Mouse (Mus musculus) CD4-positive, CD25-positive, alpha-beta regulatory T cell, adult 4 months (primary cell): ENCODE measurements around the gene Mcfd2. TPM values are rescaled to one million over a fixed set of nuclear protein-coding genes. Genes with fewer than 3 reads are reported as not detected.
A peak's percentile ranks its signal among the peaks of the same experiment; 100 is the strongest.

Source experiments
- ATAC-seq: one replicate; pipeline ENCODE4 v1.8.0; 2017
- polyA plus RNA-seq, 2 experiments: library from polyadenylated mRNA; unstranded; fragments of 100-300 nt; shearing (Covaris generic); gene quantifications; one replicate each; pipeline ENCODE4 v1.2.1; 2017

The Mcfd2 gene
- polyA plus RNA-seq, 2 experiments from 2014 or later: 34.0 to 43.8 TPM

DNA sequence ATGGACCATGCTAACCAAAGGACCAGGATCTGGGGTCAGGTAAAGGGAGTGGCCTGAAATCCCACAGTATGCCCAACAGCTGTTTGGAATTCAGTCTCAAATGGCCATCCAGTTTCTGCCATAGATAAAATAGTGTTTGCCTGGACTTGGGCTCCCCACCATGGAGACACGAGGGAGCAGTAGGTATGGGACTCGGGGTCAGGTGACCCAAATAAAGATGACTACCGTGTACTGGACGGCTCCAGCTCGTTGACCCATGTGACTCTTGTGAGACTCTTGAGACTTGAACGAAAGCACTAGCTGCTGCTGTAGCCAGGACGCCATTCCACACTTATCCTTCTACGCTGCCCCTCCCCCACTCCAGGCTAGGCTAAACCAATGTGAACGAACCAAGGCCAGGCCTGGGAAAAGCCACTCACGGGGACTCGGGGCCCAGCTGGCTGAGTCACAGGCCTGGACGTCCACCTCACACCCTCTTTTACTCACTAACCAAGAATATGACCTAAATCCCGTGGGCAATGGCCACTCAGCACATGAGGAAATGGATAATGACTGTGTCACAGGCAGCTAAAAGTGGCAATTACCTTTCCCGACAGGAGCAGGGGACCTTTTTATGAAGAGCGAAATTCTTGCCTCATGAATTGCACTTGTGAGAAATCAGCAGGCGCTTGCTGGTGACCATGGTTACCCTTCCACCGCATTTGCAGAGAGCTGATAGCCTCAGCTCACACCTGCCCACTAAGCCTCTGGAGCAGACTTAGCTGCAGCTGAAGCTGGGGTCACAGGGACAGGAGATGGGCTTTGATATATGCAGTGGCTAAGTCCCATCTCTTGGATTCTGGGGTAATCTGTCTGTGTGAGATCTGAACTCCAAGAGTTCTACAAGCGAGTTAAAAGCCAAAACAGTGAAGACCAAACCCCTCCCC, 28.7 kb downstream of the Mcfd2 start:
- no peak for ATAC-seq

DNA sequence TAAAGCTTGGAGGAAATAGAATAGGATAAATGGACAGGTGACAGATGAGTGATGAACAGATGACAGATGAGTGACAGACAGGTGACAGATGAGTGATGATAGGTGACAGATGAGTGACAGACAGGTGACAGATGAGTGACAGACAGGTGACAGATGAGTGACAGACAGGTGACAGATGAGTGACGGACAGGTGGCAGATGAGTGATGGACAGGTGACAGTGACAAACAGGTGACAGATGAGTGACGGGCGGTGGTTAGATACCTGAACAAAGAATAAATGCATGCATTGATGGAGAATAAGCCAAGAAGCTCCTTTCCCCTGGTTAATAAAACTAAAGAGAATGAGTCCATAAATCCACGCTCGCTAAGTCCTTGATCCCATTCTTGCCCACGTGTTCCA, 30.7 kb downstream of the Mcfd2 start:
- no peak for ATAC-seq

DNA sequence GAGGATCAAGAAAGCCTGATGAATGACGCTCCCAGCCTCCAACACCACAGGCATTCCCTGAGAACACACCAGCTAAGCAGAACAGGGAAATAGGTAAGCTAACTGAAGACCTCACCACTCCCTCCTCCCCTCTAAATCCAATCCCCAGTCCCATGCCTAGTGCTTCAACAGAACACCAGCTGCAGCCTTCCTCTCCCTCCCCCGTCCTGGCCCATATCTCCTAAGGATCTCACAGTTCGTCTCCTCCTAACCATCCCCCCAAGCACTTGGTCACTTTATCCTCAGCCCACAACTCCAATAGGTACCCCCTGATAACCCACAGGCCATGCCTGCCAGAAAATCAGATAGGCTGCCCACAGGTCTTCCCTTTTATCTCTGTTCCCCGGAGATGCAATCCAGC, 37.9 kb downstream of the Mcfd2 start:
- no peak for ATAC-seq

DNA sequence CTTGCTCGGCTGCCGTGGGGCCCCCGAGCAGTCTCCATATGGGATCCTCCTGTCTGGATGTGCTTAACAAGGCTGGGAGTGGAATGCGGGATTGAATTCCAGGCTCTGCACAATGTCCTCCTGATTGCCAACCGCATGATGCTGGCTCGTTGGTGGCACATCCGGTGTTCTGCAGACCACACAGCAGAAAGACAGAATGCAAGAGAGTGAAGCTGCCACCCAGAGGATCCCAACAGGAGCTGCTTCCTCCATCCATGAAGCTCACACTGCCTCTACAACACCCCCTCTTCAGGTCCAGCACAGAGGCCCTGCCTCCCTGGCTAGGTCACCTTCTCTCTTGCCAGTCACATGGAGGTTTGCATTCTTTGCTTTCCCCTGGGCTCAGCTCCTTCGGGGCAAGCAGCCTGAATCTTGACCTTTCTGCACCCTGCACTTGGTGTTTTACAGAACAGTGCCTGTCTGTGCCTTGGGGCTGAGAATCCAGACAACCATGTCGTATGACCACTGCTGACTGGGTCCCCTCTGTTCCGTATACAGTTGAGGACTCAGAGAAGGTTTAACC, 39.6 kb downstream of the Mcfd2 start:
- no peak for ATAC-seq

DNA sequence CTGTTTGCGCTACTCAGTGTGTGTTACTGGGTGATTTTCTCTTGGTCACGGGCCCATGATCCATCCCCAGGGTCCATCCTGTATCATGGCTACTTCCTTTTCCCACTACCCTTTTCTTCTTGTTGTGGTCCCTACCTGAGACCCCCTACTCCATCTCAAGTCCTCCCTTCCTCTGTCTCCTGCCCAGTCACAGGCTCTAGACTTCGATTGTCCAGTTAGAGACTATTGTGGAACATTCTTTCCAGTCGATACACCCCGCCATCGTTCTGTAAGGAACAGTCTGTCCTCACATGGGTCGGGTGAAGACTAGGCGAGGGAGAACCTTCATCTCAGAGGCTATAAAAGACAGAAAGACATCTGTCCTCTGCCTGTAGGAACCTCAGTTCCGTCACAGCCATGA, 40.4 kb downstream of the Mcfd2 start:
- ATAC-seq: no peak

DNA sequence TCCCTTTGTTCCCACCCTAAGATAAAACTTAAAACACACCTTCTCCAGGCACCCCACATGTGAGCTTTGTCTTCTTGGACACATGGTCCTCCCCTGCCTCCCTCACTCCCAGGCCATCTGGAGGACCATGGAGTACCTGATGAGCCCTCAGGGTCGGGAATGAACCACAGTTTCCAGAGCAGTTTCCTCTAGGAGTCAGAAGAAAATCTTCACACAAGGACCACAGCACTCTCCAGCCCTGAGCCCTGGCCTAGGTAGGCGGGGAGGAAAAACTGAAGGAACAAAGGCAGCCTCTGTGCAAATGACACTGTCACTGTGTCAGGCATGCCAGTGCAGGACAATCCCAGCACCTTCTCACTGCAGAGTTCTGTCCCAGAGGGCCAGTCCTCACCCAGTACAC, 41.3 kb downstream of the Mcfd2 start:
- no peak for ATAC-seq

DNA sequence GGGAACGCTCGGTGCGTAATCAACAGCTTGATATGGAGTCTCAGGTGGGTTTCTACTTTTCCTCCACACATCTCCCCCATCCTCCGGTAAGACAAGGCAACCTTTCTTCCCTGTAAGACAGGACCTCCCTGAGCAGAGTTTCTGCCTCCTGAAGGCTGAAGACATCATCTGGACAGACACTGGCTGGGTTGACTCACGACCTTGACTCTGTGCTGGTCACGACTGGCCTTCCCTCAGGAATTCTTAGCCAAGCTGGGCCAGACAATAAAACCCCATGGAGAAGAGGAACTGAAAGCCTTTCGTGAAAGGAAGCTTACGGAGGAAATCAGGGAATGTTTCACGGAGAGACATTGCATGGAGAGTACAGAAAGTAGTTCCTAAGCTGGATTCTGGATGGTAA, 46.3 kb downstream of the Mcfd2 start:
- no peak for ATAC-seq

DNA sequence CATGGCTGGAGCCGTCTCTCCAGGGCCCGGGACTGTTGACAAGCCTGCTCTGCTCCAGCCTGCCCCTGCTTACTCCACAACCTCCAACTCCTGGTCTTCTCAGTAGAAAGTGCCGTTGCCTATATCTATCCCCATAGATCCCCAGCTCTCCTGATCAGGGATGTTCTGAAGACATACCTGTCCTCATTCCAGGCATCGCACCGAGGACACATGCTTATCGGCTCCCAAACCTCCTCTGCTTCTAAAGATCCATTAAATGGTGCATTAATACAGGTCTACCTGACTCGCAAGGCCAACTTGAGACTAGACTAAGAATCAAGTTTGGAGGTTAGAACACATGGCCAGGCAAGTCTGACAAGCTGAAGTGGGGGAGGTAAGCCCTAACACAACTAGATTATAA, 51.2 kb downstream of the Mcfd2 start:
- ATAC-seq: no peak

DNA sequence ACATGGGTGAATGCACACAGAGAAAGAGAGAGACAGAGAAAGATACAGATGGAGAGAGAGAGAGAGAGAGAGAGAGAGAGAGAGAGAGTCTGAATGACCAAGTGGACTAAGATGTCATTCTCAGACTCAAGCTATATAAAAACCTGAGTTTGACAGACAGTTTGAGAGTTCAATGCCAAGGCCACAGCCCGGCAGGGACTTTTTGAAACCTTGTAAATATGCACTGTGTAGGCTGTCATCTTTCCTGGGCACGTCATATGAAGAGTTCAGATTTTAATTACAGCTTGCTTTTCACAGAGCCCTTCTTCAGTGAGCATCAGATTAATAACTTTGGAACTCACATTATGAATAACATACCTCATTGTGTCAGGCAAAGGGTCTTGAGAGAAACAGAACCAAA, 55.2 kb downstream of the Mcfd2 start:
- peak; percentile 80 for ATAC-seq

DNA sequence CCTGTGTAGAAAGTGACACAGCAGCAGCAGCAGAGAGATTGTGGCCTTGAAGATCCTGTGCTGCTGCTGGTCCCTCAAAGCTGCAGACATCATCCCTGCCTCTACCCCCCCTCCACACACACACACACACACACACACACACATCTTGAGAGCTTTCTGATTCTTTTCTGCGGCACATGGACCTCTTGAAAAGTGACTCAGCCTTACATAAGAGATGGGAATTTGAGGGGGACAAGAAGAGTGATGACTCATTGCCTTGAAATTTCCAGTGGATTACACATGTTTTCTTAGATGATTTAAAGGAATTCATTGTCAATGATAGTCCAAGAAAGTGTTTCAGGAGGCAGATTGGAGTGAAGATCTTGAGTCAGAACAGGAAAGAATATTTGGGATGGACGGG, 58.9 kb downstream of the Mcfd2 start:
- no peak for ATAC-seq

Other genes starting within 250 kb of the Mcfd2 start
- gene Pigf, start 240.5 kb downstream of the Mcfd2 start, polyA plus RNA-seq: 10 to 100 TPM; 20.4 to 22.1 TPM
- 100 to 1,000 TPM in 1 of 2 experiments, 10 to 100 TPM in 1; 93.3 to 104 TPM for gene Cript, start 240.4 kb downstream of the Mcfd2 start, polyA plus RNA-seq
- gene Socs5, start 158.3 kb downstream of the Mcfd2 start, polyA plus RNA-seq: 1 to 10 TPM; 8.7 to 9.3 TPM
- gene Ttc7, start 17.0 kb upstream of the Mcfd2 start, polyA plus RNA-seq: 10 to 100 TPM; 13.5 to 19.3 TPM
- gene Stpg4, start 161.8 kb upstream of the Mcfd2 start, polyA plus RNA-seq: not detected
- gene Calm2, start 181.0 kb upstream of the Mcfd2 start, polyA plus RNA-seq: 100 to 1,000 TPM; 533 to 583 TPM